Mouse (Mus musculus) gonadal fat pad, adult 2 months (tissue): Measurements from ENCODE around the gene Vasn. TPM values are rescaled to one million over a fixed set of nuclear protein-coding genes. Genes with fewer than 3 reads are reported as not detected.
"Not testable (repeated sequence)": the region's sequence is repeated elsewhere in the genome, so short reads cannot be mapped to it uniquely, and the experiment has no call there.

Experiments used
- DNase-seq: peaks from one replicate; pipeline ENCODE4 v3.0.0-alpha.2; 2012; ENCODE audit warnings: low read depth
- polyA plus RNA-seq: library from polyadenylated mRNA; depleted of rRNA; stranded (reverse); fragments of >200 nt; gene quantifications from 2 replicates; pipeline ENCODE4 v1.2.3, GENCODE M21; 2012; rRNA removed

The Vasn gene
- polyA plus RNA-seq, 1 experiment: 46.2 TPM

GRCm38 (mm10) chr16:4670317-4670716, 30.6 kb downstream of the Vasn start:
- no peak for DNase-seq

GRCm38 (mm10) chr16:4674091-4674490, 34.4 kb downstream of the Vasn start:
- DNase-seq: no peak

- no peak for DNase-seq
Measured at GRCm38 (mm10) chr16:4676836-4677235, 37.1 kb downstream of the Vasn start.

GRCm38 (mm10) chr16:4678080-4678479, 38.3 kb downstream of the Vasn start:
- DNase-seq: no peak

GRCm38 (mm10) chr16:4679121-4680018, 39.6 kb downstream of the Vasn start, which contains the start of gene Coro7:
Gene Coro7, minus strand, starts transcription at chr16:4679777.
- peak; percentile 83 for DNase-seq

GRCm38 (mm10) chr16:4680922-4681455, 41.2 kb downstream of the Vasn start:
- peak; percentile 65 for DNase-seq

GRCm38 (mm10) chr16:4682628-4683179, 43.0 kb downstream of the Vasn start:
- DNase-seq: no peak

- no peak for DNase-seq
Measured at GRCm38 (mm10) chr16:4683193-4683580, 43.4 kb downstream of the Vasn start.

- DNase-seq: peak; percentile 70
Measured at GRCm38 (mm10) chr16:4683581-4684456, 44.1 kb downstream of the Vasn start.

- no peak for DNase-seq
Measured at GRCm38 (mm10) chr16:4684457-4684791, 44.7 kb downstream of the Vasn start.

GRCm38 (mm10) chr16:4689371-4689770, 49.6 kb downstream of the Vasn start:
- DNase-seq: not testable (repeated sequence)

Other genes starting within 250 kb of the Vasn start
- 10.2 and 10.3 TPM in 2 replicates for gene Adcy9, start 219.4 kb upstream of the Vasn start, polyA plus RNA-seq
- gene Srl, start 98.1 kb upstream of the Vasn start, polyA plus RNA-seq: 4.6 and 5.8 TPM in 2 replicates
- gene Tfap4, start 80.1 kb upstream of the Vasn start, polyA plus RNA-seq: 3.5 and 5.6 TPM in 2 replicates
- 20.4 and 22.2 TPM in 2 replicates for gene Glis2, start 45.2 kb upstream of the Vasn start, polyA plus RNA-seq
- 18.3 and 25.4 TPM in 2 replicates for gene Pam16, start 15.0 kb upstream of the Vasn start, polyA plus RNA-seq
- gene Dnaja3, start within 50 bp of the Vasn start, polyA plus RNA-seq: 26.9 and 37.2 TPM in 2 replicates
- gene Coro7, start 39.8 kb downstream of the Vasn start, polyA plus RNA-seq: 40.2 and 44.5 TPM in 2 replicates
- 9.5 and 10.4 TPM in 2 replicates for gene Nmral1, start 79.4 kb downstream of the Vasn start, polyA plus RNA-seq
- gene Hmox2, start 86.4 kb downstream of the Vasn start, polyA plus RNA-seq: 49.5 and 53.2 TPM in 2 replicates
- 73.7 and 84.7 TPM in 2 replicates for gene Cdip1, start 150.4 kb downstream of the Vasn start, polyA plus RNA-seq
- 0.19 and 0.24 TPM in 2 replicates for gene 4930562C15Rik, start 195.5 kb downstream of the Vasn start, polyA plus RNA-seq
- gene Ubald1, start 240.4 kb downstream of the Vasn start, polyA plus RNA-seq: 48.3 and 68.8 TPM in 2 replicates
- gene Mgrn1, start 246.3 kb downstream of the Vasn start, polyA plus RNA-seq: 147 and 154 TPM in 2 replicates